Mouse (Mus musculus) hindbrain, embryonic 10.5 days (tissue): ENCODE measurements around the gene Lrrc23. TPM values are rescaled to one million over a fixed set of nuclear protein-coding genes. Genes with fewer than 3 reads are reported as not detected.
"Not testable (repeated sequence)": the region's sequence is repeated elsewhere in the genome, so short reads cannot be mapped to it uniquely, and the experiment has no call there.

Experiments
- DNase-seq: peaks from one replicate; pipeline ENCODE4 v3.0.0-alpha.2; 2017; ENCODE audit warnings: low spot score
- H3K27ac ChIP-seq: fragments of 300-500 bp; sonication (generic); 2 replicates; pipeline ENCODE4 v1.5.1; 2016; ENCODE audit warnings: mild to moderate bottlenecking, moderate library complexity
- H3K27me3 ChIP-seq: fragments of 300-500 bp; sonication (generic); 2 replicates; pipeline ENCODE4 v1.6.1; 2016; ENCODE audit warnings: mild to moderate bottlenecking; ENCODE audit not compliant: poor library complexity, insufficient read depth, severe bottlenecking
- H3K36me3 ChIP-seq: fragments of 300-500 bp; sonication (generic); 2 replicates; pipeline ENCODE4 v1.6.1; 2016; ENCODE audit warnings: mild to moderate bottlenecking, moderate library complexity
- H3K4me1 ChIP-seq: fragments of 300-500 bp; sonication (generic); replicated peaks from 2 replicates; pipeline ENCODE4 v1.6.1; 2016; ENCODE audit warnings: mild to moderate bottlenecking
- H3K4me3 ChIP-seq: fragments of 300-500 bp; sonication (generic); 2 replicates; pipeline ENCODE4 v1.5.1; 2016; ENCODE audit warnings: mild to moderate bottlenecking, moderate library complexity
- H3K9me3 ChIP-seq: fragments of 300-500 bp; sonication (generic); 2 replicates; pipeline ENCODE4 v1.6.1; 2016; ENCODE audit warnings: mild to moderate bottlenecking, moderate library complexity
- WGBS: fragments of 180-500 bp; shearing (Covaris S2); methylation state at CpG from one replicate; pipeline ENCODE4 v1.1.7; 2016; 5-methylcytosine and 5-hydroxymethylcytosine counted together
- polyA plus RNA-seq: library from polyadenylated mRNA; unstranded; fragments of >200 nt; fragmentation: Nextera tagmentation; extraction: Ambion mirVana; gene quantifications from 2 replicates; pipeline ENCODE4 v1.2.1, GENCODE M21; 2016

Gene Lrrc23
- polyA plus RNA-seq, 1 experiment from 2014 or later, result 4.8 TPM

- DNase-seq, result no peak
- H3K4me3 ChIP-seq, result peak overlapping the region; percentile 92
- peaks cover 68% of the 10 kb centered on the region for H3K4me1 ChIP-seq
- 25% methylated on average over 9 of the region's 9 CpGs for WGBS
- peaks cover 58% of the 10 kb centered on the region for H3K36me3 ChIP-seq
- no peaks in the 10 kb centered on the region for H3K9me3 ChIP-seq
- no peaks in the 10 kb centered on the region for H3K27me3 ChIP-seq
- H3K27ac ChIP-seq, result peak overlapping the region; percentile 98
Observed at GRCm38 (mm10) chr6:124812848-124813247, 33.3 kb upstream of the Lrrc23 start.

DNA sequence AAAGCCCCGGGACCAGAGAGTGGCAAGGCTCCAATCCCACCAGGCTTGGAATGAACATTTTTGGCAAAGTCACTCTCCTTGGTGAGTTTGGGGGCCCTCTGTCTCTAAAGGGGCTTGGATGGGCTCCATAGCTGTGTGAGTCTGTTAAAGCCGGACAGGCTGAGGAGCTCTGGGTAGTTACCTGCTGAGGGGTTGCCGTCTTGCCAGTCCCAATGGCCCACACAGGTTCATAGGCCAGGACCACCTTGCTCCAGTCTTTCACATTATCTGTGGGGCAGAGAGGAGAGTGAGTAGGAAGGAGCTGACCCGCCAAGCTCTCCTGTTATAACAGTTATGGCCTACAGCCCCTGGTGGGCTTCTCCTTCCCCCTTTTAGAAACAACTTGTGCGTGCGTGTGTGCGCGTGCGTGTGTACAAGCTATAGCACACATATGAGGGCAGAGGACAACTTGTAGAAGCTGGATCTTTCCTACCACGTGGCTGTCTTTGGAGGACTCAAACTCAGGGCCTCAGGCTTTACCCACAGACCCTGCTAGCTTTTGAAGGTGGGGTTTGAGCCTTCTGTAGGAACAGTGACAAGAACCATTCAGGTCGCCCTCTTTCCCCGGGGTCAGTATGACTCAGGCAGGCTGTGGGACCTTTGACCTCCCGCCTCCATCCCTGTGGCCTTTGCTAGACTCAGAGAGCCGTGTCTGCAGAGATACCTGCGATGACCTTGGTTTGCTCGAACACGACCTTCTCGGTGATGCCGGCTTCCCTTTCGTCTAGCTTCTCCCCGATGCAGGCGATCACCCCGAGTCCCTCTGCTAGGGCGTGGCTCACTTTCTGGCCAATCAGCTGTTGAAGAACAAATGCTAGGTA lies 32.4 kb upstream of the Lrrc23 start:
- Histone ChIP-seq H3K27me3 (no peaks in the 10 kb centered on the region), H3K4me3 (peak overlapping the region; percentile 92), H3K36me3 (peaks cover 49% of the 10 kb centered on the region), H3K9me3 (no peaks in the 10 kb centered on the region), H3K4me1 (peaks cover 69% of the 10 kb centered on the region), H3K27ac (peak overlapping the region; percentile 98)
- no peak for DNase-seq
- WGBS, result 82% methylated on average over 24 of the region's 24 CpGs

GRCm38 (mm10) chr6:124811403-124811665 lies 31.8 kb upstream of the Lrrc23 start:
- WGBS, result 92% methylated on average over 4 of the region's 4 CpGs
- peaks cover 43% of the 10 kb centered on the region for H3K36me3 ChIP-seq

GRCm38 (mm10) chr6:124810566-124811402 lies 31.3 kb upstream of the Lrrc23 start:
- not testable (repeated sequence) for H3K27me3 ChIP-seq, H3K27ac ChIP-seq, H3K4me3 ChIP-seq, H3K9me3 ChIP-seq, DNase-seq
- WGBS, result 90% methylated on average over 11 of the region's 11 CpGs
- Histone ChIP-seq H3K4me1 (peaks cover 79% of the 10 kb centered on the region), H3K36me3 (peaks cover 38% of the 10 kb centered on the region)

More at GRCm38 (mm10) chr6:124811403-124811665, 31.8 kb upstream of the Lrrc23 start:
- peaks cover 74% of the 10 kb centered on the region for H3K4me1 ChIP-seq
- DNase-seq, result no peak
- H3K27ac ChIP-seq, result no peak overlapping the region
- H3K9me3 ChIP-seq, result no peaks in the 10 kb centered on the region
- no peak overlapping the region for H3K4me3 ChIP-seq
- H3K27me3 ChIP-seq, result no peaks in the 10 kb centered on the region

DNA sequence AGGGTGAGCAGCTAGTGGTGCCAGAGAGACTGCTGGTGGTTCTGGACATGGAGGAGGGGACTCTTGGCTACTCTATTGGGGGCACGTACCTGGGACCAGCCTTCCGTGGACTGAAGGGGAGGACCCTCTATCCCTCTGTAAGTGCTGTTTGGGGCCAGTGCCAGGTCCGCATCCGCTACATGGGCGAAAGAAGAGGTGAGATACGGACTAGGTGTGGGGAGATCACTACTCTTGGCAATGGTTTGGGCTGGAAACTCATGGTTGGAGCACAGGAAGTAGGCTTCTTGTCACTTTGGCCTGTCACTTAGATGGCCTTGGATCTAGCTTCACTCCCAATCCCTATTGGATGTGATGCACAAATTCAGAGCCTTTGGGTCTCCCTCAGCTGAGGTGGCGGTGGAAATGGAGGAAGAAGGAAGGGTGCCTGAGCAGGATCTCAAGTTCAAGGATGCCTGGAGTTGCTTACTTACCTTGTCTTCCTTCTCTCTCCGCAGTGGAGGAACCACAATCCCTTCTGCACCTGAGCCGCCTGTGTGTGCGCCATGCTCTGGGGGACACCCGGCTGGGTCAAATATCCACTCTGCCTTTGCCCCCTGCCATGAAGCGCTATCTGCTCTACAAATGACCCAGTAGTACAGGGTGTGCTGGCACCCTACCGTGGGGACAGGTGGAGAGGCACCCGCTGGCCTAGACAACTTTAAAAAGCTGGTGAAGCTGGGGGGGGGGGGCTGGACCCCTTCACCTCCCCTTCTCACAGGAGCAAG lies 30.4 kb upstream of the Lrrc23 start:
- Histone ChIP-seq H3K36me3 (peaks cover 29% of the 10 kb centered on the region), H3K4me3 (peak overlapping the region; percentile 69), H3K27me3 (no peaks in the 10 kb centered on the region), H3K27ac (peak overlapping the region; percentile 90), H3K4me1 (peaks cover 80% of the 10 kb centered on the region), H3K9me3 (no peaks in the 10 kb centered on the region)
- no peak for DNase-seq
- 41% methylated on average over 14 of the region's 14 CpGs for WGBS

GRCm38 (mm10) chr6:124809052-124809774 lies 29.7 kb upstream of the Lrrc23 start:
- under 1% methylated on average over 35 of the region's 35 CpGs for WGBS
- Histone ChIP-seq H3K27me3 (no peaks in the 10 kb centered on the region), H3K27ac (peak overlapping the region; percentile 90), H3K36me3 (peaks cover 29% of the 10 kb centered on the region), H3K4me3 (peak overlapping the region; percentile 69), H3K4me1 (peaks cover 73% of the 10 kb centered on the region), H3K9me3 (no peaks in the 10 kb centered on the region)
- peak; percentile 87 for DNase-seq

DNA sequence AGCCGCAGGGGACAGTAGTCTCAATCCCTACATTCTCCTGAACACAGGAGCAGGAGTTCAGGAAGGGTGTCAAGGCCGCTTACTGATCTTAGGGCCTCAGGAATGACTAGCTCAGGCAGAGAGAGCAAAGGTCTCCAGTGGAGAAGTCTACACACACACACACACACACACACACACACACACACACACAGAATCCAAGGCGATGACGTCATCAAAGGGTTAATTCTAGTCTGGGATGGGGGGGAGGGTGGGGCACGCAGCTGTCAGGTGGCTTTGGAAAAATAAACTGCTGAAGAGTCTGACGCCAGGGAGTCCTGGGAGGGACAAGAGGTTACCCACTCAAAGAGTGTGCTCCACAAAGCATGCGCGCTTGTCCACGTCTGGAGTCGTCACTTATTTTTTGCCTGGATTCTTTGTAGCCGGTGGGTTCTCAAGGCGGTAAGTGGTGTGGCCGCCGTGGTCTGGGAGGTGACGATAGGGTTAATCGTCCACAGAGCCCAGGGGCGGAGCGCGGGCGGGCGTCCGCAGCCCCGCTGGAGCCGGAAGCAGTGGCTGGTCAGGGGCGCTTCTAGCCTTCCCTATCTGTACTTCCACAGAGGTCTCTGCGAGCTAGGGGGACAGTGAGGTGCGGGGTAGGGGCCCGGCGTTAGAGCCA lies 29.0 kb upstream of the Lrrc23 start, which contains the start of gene Spsb2:
Spsb2 (plus strand) TSS at position 304 of the 655 bp plus-strand sequence.
- peak within 1 kb of the TSS; percentile 90 for H3K27ac ChIP-seq
- H3K27me3 ChIP-seq, result no peaks in the 10 kb centered on the region
- H3K4me1 ChIP-seq, result peaks cover 69% of the 10 kb centered on the region
- peaks cover 29% of the 10 kb centered on the region for H3K36me3 ChIP-seq
- H3K4me3 ChIP-seq, result peak within 1 kb of the TSS; percentile 69
- peak; percentile 81 for DNase-seq
- H3K9me3 ChIP-seq, result no peaks in the 10 kb centered on the region
- WGBS, result 5% methylated on average over 29 of the region's 29 CpGs

DNA sequence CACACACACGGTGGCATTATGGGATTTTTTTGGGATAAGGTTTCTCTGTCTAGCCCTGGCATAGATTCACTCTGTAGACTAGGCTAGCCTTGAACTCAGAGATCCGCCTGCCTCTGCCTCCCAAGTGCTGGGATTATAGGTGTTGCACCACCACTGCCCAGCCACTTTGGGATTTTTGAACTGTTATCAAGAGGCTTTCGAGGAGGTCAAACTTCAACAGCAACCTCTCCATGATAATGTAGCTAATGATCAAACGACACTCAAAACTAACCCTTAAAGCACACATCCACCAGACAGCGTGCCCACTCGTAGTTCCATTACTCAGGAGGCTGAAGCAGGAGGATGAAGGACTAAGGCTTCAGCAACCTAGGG lies 28.4 kb upstream of the Lrrc23 start:
- WGBS, result 88% methylated on average over 6 of the region's 6 CpGs
- peak overlapping the region; percentile 90 for H3K27ac ChIP-seq
- H3K9me3 ChIP-seq, result no peaks in the 10 kb centered on the region
- H3K4me1 ChIP-seq, result peaks cover 65% of the 10 kb centered on the region
- DNase-seq, result no peak
- H3K4me3 ChIP-seq, result peak overlapping the region; percentile 69
- no peaks in the 10 kb centered on the region for H3K27me3 ChIP-seq
- H3K36me3 ChIP-seq, result peaks cover 29% of the 10 kb centered on the region

DNA sequence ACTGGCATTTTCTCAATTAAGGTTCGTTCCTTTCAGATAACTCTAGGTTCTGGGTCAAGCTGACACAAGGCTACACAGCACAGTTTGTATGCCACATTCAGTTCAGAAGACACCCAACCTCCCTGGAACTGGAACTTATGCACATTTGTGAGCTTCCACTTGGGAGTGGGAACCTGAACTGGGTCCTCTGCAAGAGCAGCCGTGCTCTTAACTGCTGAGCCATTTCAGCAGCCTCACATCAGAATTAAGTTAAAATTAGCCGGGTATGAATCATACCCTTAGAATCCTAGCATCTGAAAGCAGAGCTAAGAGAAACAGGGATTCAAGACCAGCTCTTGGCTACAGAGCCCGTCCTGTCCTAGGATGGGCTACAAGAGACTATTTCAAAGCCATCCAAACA lies 27.8 kb upstream of the Lrrc23 start:
- H3K9me3 ChIP-seq, result no peaks in the 10 kb centered on the region
- 90% methylated on average over 4 of the region's 4 CpGs for WGBS
- H3K27me3 ChIP-seq, result no peaks in the 10 kb centered on the region
- DNase-seq, result no peak
- H3K27ac ChIP-seq, result no peak overlapping the region
- H3K36me3 ChIP-seq, result peaks cover 24% of the 10 kb centered on the region
- H3K4me1 ChIP-seq, result peaks cover 59% of the 10 kb centered on the region
- no peak overlapping the region for H3K4me3 ChIP-seq

DNA sequence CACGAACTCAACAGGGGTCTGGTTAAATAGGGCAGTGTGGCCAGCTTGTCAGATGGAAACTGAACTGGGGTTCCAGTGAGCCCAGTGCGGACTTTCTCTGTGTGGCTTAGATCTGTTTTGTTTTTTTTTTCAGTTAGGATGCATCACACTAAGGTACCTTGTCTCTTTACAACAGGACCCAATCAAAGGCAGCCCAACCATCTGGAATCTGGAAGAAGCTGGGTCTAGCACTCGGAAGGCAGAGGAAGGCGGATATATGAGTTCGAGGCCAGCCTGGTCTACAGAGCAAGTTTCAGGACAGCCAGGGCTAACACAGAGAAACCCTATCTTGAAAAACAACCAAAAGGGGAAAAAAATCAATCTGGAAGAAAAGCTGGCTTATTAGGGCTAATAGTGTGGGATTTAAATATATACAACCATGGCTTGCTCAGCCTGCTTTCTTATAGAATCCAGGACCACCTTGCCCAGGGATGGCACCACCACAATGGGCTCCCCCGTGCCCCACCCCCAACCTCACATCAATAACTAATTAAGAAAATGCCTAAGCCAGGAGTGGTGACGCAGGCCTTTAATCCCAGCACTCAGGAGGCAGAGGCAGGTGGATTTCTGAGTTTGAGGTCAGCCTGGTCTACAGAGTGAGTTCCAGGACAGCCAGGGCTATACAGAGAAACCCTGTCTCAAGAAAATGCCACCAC lies 27.1 kb upstream of the Lrrc23 start:
- no peaks in the 10 kb centered on the region for H3K27me3 ChIP-seq
- peak overlapping the region; percentile 91 for H3K27ac ChIP-seq
- peaks cover 51% of the 10 kb centered on the region for H3K4me1 ChIP-seq
- peaks cover 16% of the 10 kb centered on the region for H3K36me3 ChIP-seq
- DNase-seq, result no peak
- H3K4me3 ChIP-seq, result peak overlapping the region; percentile 58
- WGBS, result 77% methylated on average over 7 of the region's 7 CpGs
- H3K9me3 ChIP-seq, result no peaks in the 10 kb centered on the region
